Mouse (Mus musculus) kidney, embryonic 14.5 days (tissue): ENCODE results near the gene Six6. TPM values are rescaled to one million over a fixed set of nuclear protein-coding genes. Genes with fewer than 3 reads are reported as not detected.

Source experiments
- ATAC-seq: fragments of 200-750 bp; cut with Nextera tagmentation; 2 replicates; pipeline ENCODE4 v1.8.0; 2017; ENCODE audit warnings: moderate number of reproducible peaks, mild to moderate bottlenecking, moderate TSS enrichment, moderate library complexity; ENCODE audit not compliant: low FRiP score, low TSS enrichment
- H3K27ac ChIP-seq: fragments of 300-500 bp; sonication (generic); 2 replicates; pipeline ENCODE4 v1.5.1; 2014; ENCODE audit warnings: low read depth, mild to moderate bottlenecking, low read length, moderate library complexity, mixed read lengths
- H3K27me3 ChIP-seq: fragments of 300-500 bp; sonication (generic); 2 replicates; pipeline ENCODE4 v1.6.1; 2014; ENCODE audit warnings: mild to moderate bottlenecking, low read length; ENCODE audit not compliant: control insufficient read depth, insufficient read depth
- H3K36me3 ChIP-seq: fragments of 300-500 bp; sonication (generic); 2 replicates; pipeline ENCODE4 v1.6.1; 2014; ENCODE audit warnings: low read length, mixed read lengths; ENCODE audit not compliant: control insufficient read depth, insufficient read depth
- H3K4me1 ChIP-seq: fragments of 300-500 bp; sonication (generic); 2 replicates; pipeline ENCODE4 v1.6.1; 2014; ENCODE audit warnings: low read length, mixed read lengths; ENCODE audit not compliant: control insufficient read depth, insufficient read depth
- H3K4me2 ChIP-seq: fragments of 300-500 bp; sonication (generic); replicated peaks from 2 replicates; pipeline ENCODE4 v1.6.1; 2014; ENCODE audit warnings: low read depth, mild to moderate bottlenecking, low read length
- H3K4me3 ChIP-seq: fragments of 300-500 bp; sonication (generic); 2 replicates; pipeline ENCODE4 v1.5.1; 2014; ENCODE audit warnings: mild to moderate bottlenecking, low read length
- H3K9ac ChIP-seq: fragments of 300-500 bp; sonication (generic); 2 replicates; pipeline ENCODE4 v1.6.1; 2014; ENCODE audit warnings: low read depth, mild to moderate bottlenecking, low read length, moderate library complexity
- H3K9me3 ChIP-seq: fragments of 300-500 bp; sonication (generic); 2 replicates; pipeline ENCODE4 v1.6.1; 2016; ENCODE audit warnings: low read length; ENCODE audit not compliant: control insufficient read depth
- WGBS: fragments of 180-500 bp; shearing (Covaris S2); extraction: QIAGEN DNeasy Blood & Tissue Kit; methylation state at CpG from one replicate; pipeline ENCODE4 v1.1.7; 2014; 5-methylcytosine and 5-hydroxymethylcytosine counted together
- polyA plus RNA-seq: library from polyadenylated mRNA; unstranded; fragments of >200 nt; fragmentation: Nextera tagmentation; extraction: Ambion mirVana; gene quantifications from 2 replicates; pipeline ENCODE4 v1.2.1, GENCODE M21; 2014

The Six6 gene
- polyA plus RNA-seq, 1 experiment from 2014 or later, result not detected

DNA sequence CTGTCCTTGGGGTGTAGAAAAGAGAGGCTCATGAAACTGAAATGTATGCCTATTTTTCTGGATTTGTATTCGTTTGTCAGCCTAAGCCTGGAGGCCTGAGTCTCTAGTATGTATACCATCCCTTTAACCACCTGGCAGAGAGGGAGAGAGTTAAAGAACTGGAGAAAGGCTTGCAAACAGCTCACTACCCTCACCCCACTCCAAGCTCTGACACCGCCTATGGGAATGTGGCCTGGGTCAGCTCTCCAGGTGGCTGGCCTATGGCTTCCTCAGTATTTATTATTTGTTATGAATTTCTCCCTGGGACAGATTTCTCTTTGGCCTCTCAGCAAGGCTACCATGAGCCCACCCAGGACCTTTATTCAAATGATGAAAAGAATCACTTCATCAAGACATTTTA lies 7.6 kb downstream of the Six6 start:
- Histone ChIP-seq H3K4me3 (no peak overlapping the region), H3K27ac (no peak overlapping the region), H3K9me3 (no peaks in the 10 kb centered on the region), H3K36me3 (no peaks in the 10 kb centered on the region), H3K27me3 (peaks cover 86% of the 10 kb centered on the region), H3K4me1 (no peaks in the 10 kb centered on the region), H3K9ac (no peak overlapping the region), H3K4me2 (no peak overlapping the region)
- WGBS, result 14% methylated on average over 2 of the region's 2 CpGs
- ATAC-seq, result no peak

DNA sequence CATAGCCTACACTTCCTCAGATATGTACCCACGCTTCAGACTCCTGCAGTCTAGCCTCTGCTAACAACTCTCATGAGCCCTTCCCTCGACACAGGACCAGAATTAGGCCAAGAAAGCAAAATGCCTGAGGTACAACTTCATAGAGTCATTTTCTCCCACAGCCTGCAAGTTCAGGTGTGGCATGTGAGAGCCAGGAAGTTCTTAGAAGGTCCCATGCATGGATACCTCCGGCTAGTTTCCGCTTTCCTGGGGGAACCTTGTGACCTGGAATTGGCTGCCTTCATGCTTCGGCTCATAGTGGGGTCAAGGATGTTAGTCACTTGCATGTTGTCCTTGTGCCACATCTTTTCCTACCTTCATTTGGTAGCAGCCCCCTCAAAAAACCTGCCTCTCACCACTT lies 13.4 kb downstream of the Six6 start:
- Histone ChIP-seq H3K4me2 (no peak overlapping the region), H3K9me3 (no peaks in the 10 kb centered on the region), H3K27ac (no peak overlapping the region), H3K4me1 (no peaks in the 10 kb centered on the region), H3K4me3 (no peak overlapping the region), H3K36me3 (no peaks in the 10 kb centered on the region), H3K9ac (no peak overlapping the region), H3K27me3 (peaks cover 35% of the 10 kb centered on the region)
- ATAC-seq, result no peak
- WGBS, result 65% methylated on average over 5 of the region's 5 CpGs

DNA sequence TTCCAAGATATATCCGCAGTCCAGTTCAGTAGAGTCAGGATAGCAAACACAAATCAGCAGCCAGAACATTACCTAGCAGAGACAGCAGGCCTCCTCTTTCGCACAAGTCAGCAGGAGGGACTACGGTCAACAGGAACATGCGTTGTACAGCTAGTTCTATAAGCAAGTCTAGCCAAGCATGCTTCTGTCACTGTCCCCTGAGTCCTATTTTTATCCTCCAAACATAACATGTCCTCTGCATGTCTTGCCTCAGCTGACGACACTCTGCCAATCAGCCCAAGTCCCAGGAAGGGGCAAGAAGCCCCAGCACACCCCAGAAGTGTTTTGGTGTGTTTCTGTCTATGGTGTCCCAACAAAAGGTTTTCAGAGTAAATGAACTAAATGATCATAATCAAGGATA lies 14.2 kb downstream of the Six6 start:
- peaks cover 29% of the 10 kb centered on the region for H3K27me3 ChIP-seq
- no peak overlapping the region for H3K4me2 ChIP-seq
- H3K4me3 ChIP-seq, result no peak overlapping the region
- no peaks in the 10 kb centered on the region for H3K9me3 ChIP-seq
- H3K27ac ChIP-seq, result no peak overlapping the region
- no peak overlapping the region for H3K9ac ChIP-seq
- H3K4me1 ChIP-seq, result no peaks in the 10 kb centered on the region
- 85% methylated on average over 5 of the region's 5 CpGs for WGBS
- ATAC-seq, result no peak
- no peaks in the 10 kb centered on the region for H3K36me3 ChIP-seq

DNA sequence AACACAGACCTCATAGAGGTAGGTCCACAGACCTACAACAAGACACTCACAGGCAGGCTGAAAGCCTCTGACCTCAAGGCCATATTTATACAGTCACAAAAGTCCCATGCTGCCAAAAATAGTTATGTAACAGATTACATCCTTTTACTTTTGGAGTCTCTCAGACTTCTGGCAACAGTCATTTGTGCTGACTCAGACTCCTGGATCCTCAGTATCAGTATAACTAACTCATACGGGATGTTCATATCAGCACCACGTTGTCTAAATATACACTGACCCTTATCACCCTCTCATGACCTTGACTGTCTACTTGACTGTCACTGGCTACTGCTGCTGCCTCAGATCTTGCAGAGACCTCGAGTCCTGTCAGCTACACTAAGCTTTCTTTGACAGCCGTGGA lies 15.2 kb downstream of the Six6 start:
- Histone ChIP-seq H3K9ac (no peak overlapping the region), H3K36me3 (no peaks in the 10 kb centered on the region), H3K27ac (no peak overlapping the region), H3K4me1 (no peaks in the 10 kb centered on the region), H3K27me3 (peaks cover 18% of the 10 kb centered on the region), H3K9me3 (no peaks in the 10 kb centered on the region), H3K4me3 (no peak overlapping the region), H3K4me2 (no peak overlapping the region)
- WGBS, result 67% methylated on average over 4 of the region's 4 CpGs
- no peak for ATAC-seq

DNA sequence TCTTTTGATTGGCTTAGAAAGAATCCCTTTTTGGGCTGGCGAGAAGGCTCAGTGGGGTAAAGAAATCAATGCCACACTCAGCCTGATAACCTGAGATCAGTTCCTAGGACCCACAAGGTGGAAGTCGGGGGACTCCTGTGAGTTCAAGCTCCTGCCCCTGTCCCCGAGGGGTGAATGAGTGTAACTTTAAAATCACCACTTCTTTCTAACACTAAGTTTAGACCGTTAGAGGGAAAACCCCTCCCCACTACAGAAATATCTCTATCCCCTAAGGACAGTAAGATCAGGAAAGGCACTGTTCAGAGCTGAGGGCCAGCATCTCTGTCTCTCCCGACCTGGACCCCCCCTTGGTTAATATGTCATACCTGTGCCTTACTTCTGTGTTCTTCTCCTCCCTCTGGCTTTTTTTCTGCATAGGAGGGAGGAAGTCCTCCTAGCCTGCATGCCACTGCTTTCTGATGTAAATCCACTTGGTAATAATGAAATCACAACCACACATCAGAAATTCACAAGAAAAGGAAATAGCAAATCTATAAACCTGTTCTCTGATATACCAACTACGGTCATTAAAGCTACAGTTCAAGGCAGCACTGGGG lies 18.2 kb downstream of the Six6 start:
- H3K27ac ChIP-seq, result no peak overlapping the region
- H3K4me2 ChIP-seq, result no peak overlapping the region
- no peaks in the 10 kb centered on the region for H3K9me3 ChIP-seq
- H3K27me3 ChIP-seq, result peaks cover 3% of the 10 kb centered on the region; the same call in 1 of the 2 replicates
- H3K4me1 ChIP-seq, result no peaks in the 10 kb centered on the region
- WGBS, result 67% methylated on average over 6 of the region's 6 CpGs
- H3K4me3 ChIP-seq, result no peak overlapping the region
- no peak for ATAC-seq
- H3K36me3 ChIP-seq, result no peaks in the 10 kb centered on the region
- no peak overlapping the region for H3K9ac ChIP-seq

DNA sequence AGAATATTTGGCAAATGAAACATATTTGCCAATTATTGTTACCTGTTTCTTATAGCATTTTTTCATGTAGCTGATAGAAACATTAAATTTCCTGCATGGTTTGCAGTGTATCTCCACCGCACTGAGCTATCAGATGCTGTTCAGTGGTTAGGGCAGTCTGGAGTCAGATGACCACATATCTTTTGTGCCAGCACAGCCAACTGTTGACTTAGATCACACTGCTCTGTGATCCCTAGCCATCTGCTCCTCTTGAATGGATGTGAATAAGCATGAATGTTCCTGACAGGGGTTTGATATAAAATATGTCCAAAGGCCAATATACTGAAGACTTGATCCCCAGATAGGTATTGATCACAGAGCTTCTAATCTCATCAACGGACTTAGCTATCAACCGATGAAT lies 18.8 kb downstream of the Six6 start:
- no peaks in the 10 kb centered on the region for H3K27me3 ChIP-seq
- H3K4me2 ChIP-seq, result no peak overlapping the region
- H3K4me3 ChIP-seq, result no peak overlapping the region
- H3K36me3 ChIP-seq, result no peaks in the 10 kb centered on the region
- H3K27ac ChIP-seq, result no peak overlapping the region
- no peaks in the 10 kb centered on the region for H3K4me1 ChIP-seq
- WGBS, result 94% methylated on average over 3 of the region's 3 CpGs
- H3K9ac ChIP-seq, result no peak overlapping the region
- ATAC-seq, result no peak
- no peaks in the 10 kb centered on the region for H3K9me3 ChIP-seq

DNA sequence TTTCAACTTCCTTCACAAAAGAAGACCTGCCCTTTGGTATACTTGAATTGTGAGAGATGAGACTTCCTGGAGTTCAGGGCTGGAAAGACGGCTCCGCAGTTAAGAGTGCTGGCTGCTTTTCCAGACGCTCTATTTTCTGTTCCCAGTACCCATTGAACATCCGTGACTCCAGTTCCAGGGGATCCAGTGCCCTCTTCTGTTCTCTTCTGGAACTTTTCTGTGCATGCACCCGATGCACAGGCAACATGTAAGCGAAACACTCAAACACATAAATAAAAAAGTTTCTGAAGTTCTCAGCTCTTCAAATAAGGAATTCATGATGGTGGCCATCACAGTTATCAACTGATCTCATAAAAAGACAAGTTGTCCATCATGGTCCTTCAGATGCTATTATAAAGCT lies 23.1 kb downstream of the Six6 start:
- Histone ChIP-seq H3K4me2 (no peak overlapping the region), H3K9me3 (no peaks in the 10 kb centered on the region), H3K4me1 (no peaks in the 10 kb centered on the region), H3K27me3 (no peaks in the 10 kb centered on the region), H3K9ac (no peak overlapping the region), H3K27ac (no peak overlapping the region), H3K36me3 (no peaks in the 10 kb centered on the region), H3K4me3 (no peak overlapping the region)
- ATAC-seq, result no peak
- 68% methylated on average over 6 of the region's 6 CpGs for WGBS

DNA sequence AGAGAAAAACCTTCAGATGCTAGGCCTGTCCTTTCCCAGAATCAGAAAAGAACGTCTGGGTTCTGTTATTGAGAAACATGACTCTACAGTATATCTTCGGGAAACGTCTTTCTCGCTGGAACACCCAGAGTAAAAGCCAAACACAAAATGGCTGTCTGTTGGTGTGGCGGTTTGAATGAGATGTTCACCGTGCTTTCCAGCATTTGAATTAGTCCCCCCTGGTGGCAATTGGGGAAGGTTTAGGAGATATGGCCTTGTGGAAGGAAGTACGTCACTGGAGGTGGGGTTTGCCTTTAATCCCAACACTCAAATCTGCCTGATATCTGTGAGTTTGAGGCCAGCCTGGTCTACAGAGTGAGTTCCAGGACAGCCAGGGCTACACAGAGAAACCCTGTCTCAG lies 27.8 kb downstream of the Six6 start:
- no peaks in the 10 kb centered on the region for H3K36me3 ChIP-seq
- no peak overlapping the region for H3K4me3 ChIP-seq
- no peak overlapping the region for H3K4me2 ChIP-seq
- 86% methylated on average over 7 of the region's 7 CpGs for WGBS
- H3K9me3 ChIP-seq, result no peaks in the 10 kb centered on the region
- H3K27ac ChIP-seq, result no peak overlapping the region
- H3K27me3 ChIP-seq, result no peaks in the 10 kb centered on the region
- no peaks in the 10 kb centered on the region for H3K4me1 ChIP-seq
- no peak for ATAC-seq
- no peak overlapping the region for H3K9ac ChIP-seq

DNA sequence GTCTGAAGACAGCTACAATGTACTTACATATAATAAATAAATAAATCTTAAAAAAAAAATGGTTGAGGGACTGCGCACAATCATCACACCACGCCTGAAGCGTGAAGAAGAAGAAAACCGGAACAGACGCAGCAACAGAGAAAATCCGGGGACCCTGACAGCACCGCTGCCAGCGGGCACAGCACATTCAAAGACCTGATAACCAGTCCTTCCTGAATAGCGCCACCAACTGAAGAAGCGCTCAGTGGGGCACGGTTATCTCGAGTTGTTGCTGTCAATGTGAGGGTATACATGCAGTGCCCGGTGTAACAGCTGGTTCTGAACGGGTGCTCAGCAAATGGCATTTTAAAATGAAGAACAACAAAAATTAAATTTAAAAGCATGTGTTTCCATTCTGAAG lies 30.9 kb downstream of the Six6 start:
- no peak overlapping the region for H3K4me3 ChIP-seq
- H3K4me1 ChIP-seq, result no peaks in the 10 kb centered on the region
- ATAC-seq, result no peak
- no peaks in the 10 kb centered on the region for H3K36me3 ChIP-seq
- H3K27me3 ChIP-seq, result no peaks in the 10 kb centered on the region
- no peak overlapping the region for H3K9ac ChIP-seq
- WGBS, result 68% methylated on average over 14 of the region's 14 CpGs
- no peak overlapping the region for H3K27ac ChIP-seq
- no peaks in the 10 kb centered on the region for H3K9me3 ChIP-seq
- H3K4me2 ChIP-seq, result no peak overlapping the region
